Mouse (Mus musculus) lung, embryonic 16.5 days (tissue): ENCODE data around the gene Tsc22d3. TPM values are rescaled to one million over a fixed set of nuclear protein-coding genes. Genes with fewer than 3 reads are reported as not detected.
A peak's percentile ranks its signal among the peaks of the same experiment; 100 is the strongest.
"Not testable (repeated sequence)": the region's sequence is repeated elsewhere in the genome, so short reads cannot be mapped to it uniquely, and the experiment has no call there.

ENCODE experiments used
- ATAC-seq: fragments of 200-750 bp; cut with Nextera tagmentation; 2 replicates; pipeline ENCODE4 v1.8.0; 2017; ENCODE audit warnings: low read depth, mild to moderate bottlenecking, moderate library complexity
- H3K27ac ChIP-seq: fragments of 300-500 bp; sonication (generic); 2 replicates; pipeline ENCODE4 v1.5.1; 2014; ENCODE audit warnings: mild to moderate bottlenecking, control low read depth, low read length
- H3K27me3 ChIP-seq: fragments of 300-500 bp; sonication (generic); 2 replicates; pipeline ENCODE4 v1.6.1; 2014; ENCODE audit warnings: low read depth, low read length, mixed read lengths; ENCODE audit not compliant: control insufficient read depth, insufficient read depth
- H3K36me3 ChIP-seq: fragments of 300-500 bp; sonication (generic); 2 replicates; pipeline ENCODE4 v1.6.1; 2014; ENCODE audit warnings: low read length; ENCODE audit not compliant: control insufficient read depth, insufficient read depth
- H3K4me1 ChIP-seq: fragments of 300-500 bp; sonication (generic); replicated peaks from 2 replicates; pipeline ENCODE4 v1.6.1; 2014; ENCODE audit warnings: low read length, mixed read lengths; ENCODE audit not compliant: control insufficient read depth, insufficient read depth
- H3K4me2 ChIP-seq: fragments of 300-500 bp; sonication (generic); 2 replicates; pipeline ENCODE4 v1.6.1; 2014; ENCODE audit warnings: low read depth, low read length, control low read depth
- H3K4me3 ChIP-seq: fragments of 300-500 bp; sonication (generic); 2 replicates; pipeline ENCODE4 v1.5.1; 2014; ENCODE audit warnings: mild to moderate bottlenecking, low read length, control low read depth
- H3K9ac ChIP-seq: fragments of 300-500 bp; sonication (generic); 2 replicates; pipeline ENCODE4 v1.6.1; 2014; ENCODE audit warnings: low read length, control low read depth
- H3K9me3 ChIP-seq: fragments of 300-500 bp; sonication (generic); 2 replicates; pipeline ENCODE4 v1.6.1; 2016; ENCODE audit warnings: low read length; ENCODE audit not compliant: control insufficient read depth
- WGBS: fragments of 180-500 bp; shearing (Covaris S2); extraction: QIAGEN DNeasy Blood & Tissue Kit; methylation state at CpG from one replicate; pipeline ENCODE4 v1.1.7; 2014; 5-methylcytosine and 5-hydroxymethylcytosine counted together
- polyA plus RNA-seq: library from polyadenylated mRNA; unstranded; fragments of >200 nt; fragmentation: Nextera tagmentation; extraction: Ambion mirVana; gene quantifications from 2 replicates; pipeline ENCODE4 v1.2.1, GENCODE M21; 2015

Gene Tsc22d3
- polyA plus RNA-seq, 1 experiment from 2014 or later, result 119 TPM

- no peak overlapping the region for H3K9ac ChIP-seq
- H3K4me3 ChIP-seq, result no peak overlapping the region
- peaks cover 5% of the 10 kb centered on the region; the same call in 1 of the 2 replicates for H3K4me1 ChIP-seq
- no peak overlapping the region for H3K27ac ChIP-seq
- no peak for ATAC-seq
- 77% methylated on average over 7 of the region's 7 CpGs for WGBS
- no peaks in the 10 kb centered on the region for H3K9me3 ChIP-seq
- H3K36me3 ChIP-seq, result no peaks in the 10 kb centered on the region
- H3K4me2 ChIP-seq, result no peak overlapping the region
- peaks cover 7% of the 10 kb centered on the region for H3K27me3 ChIP-seq
Measured at GRCm38 (mm10) chrX:140547660-140548419, 52.6 kb downstream of the Tsc22d3 start.

- H3K27ac ChIP-seq, result no peak overlapping the region
- H3K36me3 ChIP-seq, result no peaks in the 10 kb centered on the region; the same call in 1 of the 2 replicates
- H3K4me3 ChIP-seq, result no peak overlapping the region
- H3K9ac ChIP-seq, result no peak overlapping the region
- 35% methylated on average over 3 of the region's 3 CpGs for WGBS
- peaks cover 4% of the 10 kb centered on the region for H3K27me3 ChIP-seq
- no peaks in the 10 kb centered on the region for H3K9me3 ChIP-seq
- no peak for ATAC-seq
- H3K4me1 ChIP-seq, result peaks cover 13% of the 10 kb centered on the region
- no peak overlapping the region for H3K4me2 ChIP-seq
Measured at GRCm38 (mm10) chrX:140544737-140545136, 55.7 kb downstream of the Tsc22d3 start.

GRCm38 (mm10) chrX:140542938-140543673 is 57.4 kb downstream of the Tsc22d3 start:
- Histone ChIP-seq H3K4me2 (peak overlapping the region; percentile 63), H3K9ac (peak overlapping the region; percentile 61), H3K27ac (peak overlapping the region; percentile 84), H3K27me3 (no peaks in the 10 kb centered on the region), H3K36me3 (no peaks in the 10 kb centered on the region; the same call in 1 of the 2 replicates), H3K4me3 (peak overlapping the region; percentile 50), H3K9me3 (no peaks in the 10 kb centered on the region), H3K4me1 (peaks cover 13% of the 10 kb centered on the region)
- ATAC-seq, result peak; percentile 89
- WGBS, result 27% methylated on average over 18 of the region's 18 CpGs

GRCm38 (mm10) chrX:140542474-140542845 is 58.0 kb downstream of the Tsc22d3 start:
- H3K4me2 ChIP-seq, result peak overlapping the region; percentile 63
- no peaks in the 10 kb centered on the region for H3K9me3 ChIP-seq
- 11% methylated on average over 18 of the region's 21 CpGs for WGBS
- peaks cover 13% of the 10 kb centered on the region for H3K4me1 ChIP-seq
- peak; percentile 90 for ATAC-seq
- H3K9ac ChIP-seq, result peak overlapping the region; percentile 61
- peak overlapping the region; percentile 84 for H3K27ac ChIP-seq
- no peaks in the 10 kb centered on the region for H3K27me3 ChIP-seq
- no peaks in the 10 kb centered on the region; the same call in 1 of the 2 replicates for H3K36me3 ChIP-seq
- peak overlapping the region; percentile 50 for H3K4me3 ChIP-seq

GRCm38 (mm10) chrX:140541711-140542473 is 58.6 kb downstream of the Tsc22d3 start:
- Histone ChIP-seq H3K4me2 (peak overlapping the region; percentile 63), H3K4me3 (peak overlapping the region; percentile 50), H3K9me3 (no peaks in the 10 kb centered on the region), H3K27me3 (no peaks in the 10 kb centered on the region), H3K4me1 (peaks cover 13% of the 10 kb centered on the region), H3K36me3 (no peaks in the 10 kb centered on the region; the same call in 1 of the 2 replicates), H3K9ac (peak overlapping the region; percentile 61), H3K27ac (peak overlapping the region; percentile 84)
- ATAC-seq, result peak; percentile 42
- WGBS, result 26% methylated on average over 10 of the region's 10 CpGs

- peaks cover 13% of the 10 kb centered on the region for H3K4me1 ChIP-seq
- no peaks in the 10 kb centered on the region for H3K27me3 ChIP-seq
- 79% methylated on average over 15 of the region's 15 CpGs for WGBS
- H3K4me3 ChIP-seq, result peak overlapping the region; percentile 50; the same call in 1 of the 2 replicates
- H3K9me3 ChIP-seq, result no peaks in the 10 kb centered on the region
- H3K4me2 ChIP-seq, result peak overlapping the region; percentile 63; the same call in 1 of the 2 replicates
- H3K9ac ChIP-seq, result no peak overlapping the region; the same call in 1 of the 2 replicates
- no peak overlapping the region for H3K27ac ChIP-seq
- no peaks in the 10 kb centered on the region; the same call in 1 of the 2 replicates for H3K36me3 ChIP-seq
- no peak for ATAC-seq
Measured at GRCm38 (mm10) chrX:140540500-140541114, 59.9 kb downstream of the Tsc22d3 start.

GRCm38 (mm10) chrX:140539831-140540230 is 60.6 kb downstream of the Tsc22d3 start:
- H3K4me1 ChIP-seq, result peaks cover 13% of the 10 kb centered on the region
- 93% methylated on average over 3 of the region's 3 CpGs for WGBS
- H3K4me3 ChIP-seq, result not testable (repeated sequence)

GRCm38 (mm10) chrX:140539111-140539680 is 61.3 kb downstream of the Tsc22d3 start:
- Histone ChIP-seq H3K27ac (peak overlapping the region; percentile 26; the same call in 1 of the 2 replicates), H3K9ac (no peak overlapping the region), H3K4me1 (peaks cover 13% of the 10 kb centered on the region), H3K4me3 (no peak overlapping the region), H3K4me2 (no peak overlapping the region), H3K36me3 (no peaks in the 10 kb centered on the region; the same call in 1 of the 2 replicates), H3K9me3 (no peaks in the 10 kb centered on the region), H3K27me3 (no peaks in the 10 kb centered on the region)
- 67% methylated on average over 3 of the region's 3 CpGs for WGBS
- ATAC-seq, result no peak

More at GRCm38 (mm10) chrX:140539831-140540230, 60.6 kb downstream of the Tsc22d3 start:
- not testable (repeated sequence) for H3K9ac ChIP-seq, H3K36me3 ChIP-seq, H3K9me3 ChIP-seq, ATAC-seq, H3K4me2 ChIP-seq, H3K27me3 ChIP-seq, H3K27ac ChIP-seq
